Mouse (Mus musculus): ENCODE data around the gene Macrod1.

The Macrod1 gene

DNA sequence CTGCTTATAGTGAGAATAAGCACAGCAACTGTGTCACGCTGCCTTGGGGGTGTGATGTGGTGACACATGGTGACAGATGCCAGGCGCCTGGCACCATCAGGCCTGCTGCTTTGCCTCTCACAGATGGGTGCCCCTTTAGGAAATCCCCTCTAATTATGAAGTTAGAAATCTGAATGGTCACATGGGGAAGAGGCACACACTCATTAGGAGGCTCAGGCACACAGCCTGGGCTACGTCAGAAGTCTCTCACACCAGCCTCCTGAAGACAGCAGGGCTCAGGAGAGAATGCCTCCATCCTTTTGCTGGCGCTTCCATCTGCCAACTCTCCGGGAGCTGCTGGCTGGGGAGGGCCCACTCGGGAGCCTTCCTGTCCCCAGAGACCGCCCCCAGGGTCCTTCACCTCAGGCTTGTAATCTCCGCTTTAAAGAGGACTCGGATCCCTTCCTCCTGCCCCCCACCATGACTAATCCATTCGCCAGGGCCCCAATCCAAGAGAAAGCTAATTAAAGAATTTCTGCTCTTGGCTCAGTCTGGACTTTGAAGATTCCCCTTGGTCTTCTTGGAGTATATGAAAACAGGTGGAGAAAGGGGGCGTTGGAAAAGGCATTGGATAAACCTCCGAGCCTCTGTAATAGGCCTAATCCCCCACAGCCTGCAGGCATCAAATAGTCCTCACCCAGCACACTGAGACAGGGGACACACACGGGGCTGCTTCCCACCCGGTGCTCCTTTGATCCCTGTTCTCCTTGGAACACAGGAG is 26.6 kb downstream of the Macrod1 start:
- no peak for DNase-seq (ENCODE audit: extremely low spot score)

DNA sequence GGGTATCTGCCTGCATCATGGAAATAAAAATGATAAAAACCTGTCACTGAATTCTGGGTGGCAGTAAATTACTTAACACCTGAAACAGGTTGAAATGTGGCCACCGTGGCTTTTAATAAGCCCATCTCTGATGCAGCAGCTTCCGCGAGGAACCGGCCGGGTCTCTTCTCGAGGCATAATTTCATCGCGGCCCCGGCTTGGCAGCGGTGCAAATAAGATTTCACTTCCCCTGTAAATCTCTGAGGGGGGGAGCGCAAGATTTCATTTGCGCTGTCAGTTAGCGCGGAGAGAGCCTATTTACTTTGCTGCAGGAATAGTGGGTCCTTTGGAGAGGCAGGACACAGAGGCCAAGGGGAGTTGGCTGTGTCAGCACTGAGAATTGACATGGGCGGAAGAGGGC is 28.1 kb downstream of the Macrod1 start:
- DNase-seq (ENCODE audit: extremely low spot score): no peak

DNA sequence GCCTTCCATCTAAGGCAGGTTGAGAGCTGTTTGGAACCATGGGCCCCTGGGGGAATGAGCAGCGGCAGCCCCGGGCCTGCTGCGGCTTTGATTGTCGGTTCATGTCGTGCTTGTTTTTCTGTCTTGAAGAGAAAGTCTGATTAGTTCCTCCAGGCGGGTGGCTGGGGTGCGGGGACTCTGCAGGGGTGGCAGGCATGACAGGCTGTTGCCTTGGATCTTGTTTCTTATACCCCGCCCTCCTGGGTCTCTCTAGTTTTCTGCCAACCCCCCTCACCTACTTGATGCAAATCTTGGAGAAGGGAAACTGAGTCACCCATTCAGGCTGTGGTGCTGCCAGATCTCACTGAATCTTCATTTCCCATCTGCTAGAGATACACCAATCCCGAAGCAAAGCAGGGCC is 31.9 kb downstream of the Macrod1 start:
- no peak for DNase-seq (ENCODE audit: extremely low spot score)

DNA sequence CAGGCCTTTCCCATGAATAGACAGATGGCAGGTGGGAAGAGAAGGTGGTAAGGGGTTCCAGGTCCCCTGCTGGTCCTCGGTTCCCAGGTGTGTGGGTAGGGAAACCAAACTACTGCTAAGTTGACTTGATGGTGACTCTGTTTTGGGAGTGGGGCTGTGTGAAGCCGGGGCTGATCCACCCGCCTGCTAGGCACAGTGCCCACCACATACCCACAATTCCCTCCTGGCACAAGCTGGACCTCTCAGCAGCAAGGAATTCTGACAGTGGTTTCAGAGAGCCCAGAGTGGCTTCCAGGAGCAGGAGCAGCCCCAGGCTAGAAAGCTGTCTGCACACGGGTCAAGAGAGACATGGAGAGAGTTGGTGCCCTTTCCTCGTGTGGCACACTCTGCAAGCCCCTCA is 32.4 kb downstream of the Macrod1 start:
- no peak for DNase-seq (ENCODE audit: extremely low spot score)

DNA sequence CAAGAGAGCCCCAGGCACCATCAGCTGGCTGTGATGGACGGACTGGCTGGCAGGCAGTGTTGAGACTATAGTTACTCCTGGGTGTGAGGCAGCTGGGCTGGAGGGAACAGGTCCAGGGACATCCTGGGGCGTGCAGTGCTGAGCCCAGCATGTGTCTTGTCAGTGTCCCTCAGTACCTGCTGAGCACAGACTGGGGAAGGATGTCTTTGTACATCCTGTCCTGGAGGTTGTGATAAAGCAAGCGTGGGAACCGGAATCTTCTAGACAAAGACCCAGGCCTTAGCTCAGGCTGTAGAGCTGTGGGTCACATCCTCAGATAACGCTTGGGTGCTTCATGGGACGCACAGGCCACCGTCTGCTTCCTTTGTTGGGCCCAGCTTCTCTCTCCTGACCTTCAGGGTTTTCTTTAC is 33.2 kb downstream of the Macrod1 start:
- DNase-seq (ENCODE audit: extremely low spot score): no peak

DNA sequence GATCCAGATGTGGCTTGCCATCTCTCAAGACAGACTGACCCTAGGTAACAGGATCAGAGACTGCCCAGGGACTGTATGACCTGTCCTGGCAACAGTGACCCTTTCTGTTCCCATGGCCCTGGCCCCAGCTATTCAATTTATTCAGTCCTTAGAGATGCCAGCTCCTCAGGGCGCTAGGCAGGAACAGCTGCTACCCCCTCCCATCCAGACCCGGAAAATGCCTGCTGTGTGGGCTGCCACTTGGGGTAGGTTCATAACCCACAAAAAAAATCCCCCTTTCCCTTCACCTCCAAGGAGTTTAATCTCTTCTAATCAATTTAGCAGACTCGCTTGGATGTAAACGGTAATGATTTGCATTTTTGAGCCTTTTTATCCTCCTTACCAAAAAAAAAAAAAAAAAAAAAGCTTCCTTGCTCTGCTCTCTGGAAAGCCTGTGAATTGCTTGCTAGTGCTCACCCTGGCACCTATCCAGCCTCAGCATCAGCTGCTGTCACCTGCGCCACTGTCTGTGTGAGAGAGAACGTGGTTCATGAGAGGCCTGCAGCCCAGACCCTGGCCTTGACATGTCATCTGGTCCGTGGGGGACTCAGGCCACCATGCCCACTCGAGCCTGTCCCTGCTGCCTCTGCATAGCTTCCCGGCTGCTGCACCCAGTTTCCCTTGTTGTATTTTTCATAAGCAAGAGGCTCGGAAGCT is 33.9 kb downstream of the Macrod1 start:
- DNase-seq (ENCODE audit: extremely low spot score): no peak

DNA sequence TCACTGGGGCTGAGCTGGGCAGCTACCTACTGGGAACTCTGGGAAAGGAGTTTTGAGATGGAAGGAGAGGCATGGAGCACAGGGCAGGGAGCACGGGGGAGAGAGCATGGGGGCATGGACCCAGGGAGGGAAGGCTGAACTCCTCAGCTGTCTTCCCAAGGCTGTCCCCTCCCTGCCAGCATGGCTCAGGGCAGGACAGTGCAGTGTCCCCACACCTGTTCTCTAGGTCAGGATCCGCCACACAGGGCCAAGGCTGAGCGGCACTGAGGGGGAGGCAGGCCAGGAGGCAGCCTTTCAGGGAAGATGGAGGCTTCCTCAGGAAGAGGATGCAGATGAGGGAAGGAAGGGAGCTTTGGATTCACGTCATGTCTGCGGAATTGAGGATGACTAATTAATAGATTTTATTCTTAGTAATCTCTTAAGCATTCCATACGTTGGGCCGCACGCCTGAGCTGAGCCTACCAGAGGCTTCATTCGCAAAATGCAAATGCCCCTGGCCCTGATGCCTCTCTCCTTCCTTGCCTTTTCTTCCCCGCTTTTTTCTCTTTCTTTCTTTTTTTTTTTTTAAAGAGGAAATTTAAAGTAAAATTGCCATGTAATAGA is 34.9 kb downstream of the Macrod1 start:
- no peak for DNase-seq (ENCODE audit: extremely low spot score)

DNA sequence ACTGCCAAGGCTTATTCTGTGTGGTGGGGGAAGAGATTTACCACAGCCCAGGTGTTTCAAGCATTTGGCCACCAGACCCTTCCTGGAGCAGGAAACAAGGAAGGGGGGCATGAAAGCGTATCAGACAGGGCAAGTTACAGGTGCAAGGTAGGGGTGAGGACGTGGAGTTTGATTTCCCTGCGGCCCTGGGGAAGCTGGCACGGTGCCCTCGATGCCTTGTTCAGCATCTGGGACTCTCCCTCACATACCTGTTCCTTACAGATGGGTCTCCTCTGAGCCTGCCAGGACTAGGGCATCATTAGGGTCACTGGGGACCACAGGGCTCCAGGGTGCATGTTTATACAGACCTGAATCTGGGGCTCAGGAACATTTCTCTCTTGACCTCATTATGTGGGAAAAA is 36.1 kb downstream of the Macrod1 start:
- no peak for DNase-seq (ENCODE audit: extremely low spot score)

DNA sequence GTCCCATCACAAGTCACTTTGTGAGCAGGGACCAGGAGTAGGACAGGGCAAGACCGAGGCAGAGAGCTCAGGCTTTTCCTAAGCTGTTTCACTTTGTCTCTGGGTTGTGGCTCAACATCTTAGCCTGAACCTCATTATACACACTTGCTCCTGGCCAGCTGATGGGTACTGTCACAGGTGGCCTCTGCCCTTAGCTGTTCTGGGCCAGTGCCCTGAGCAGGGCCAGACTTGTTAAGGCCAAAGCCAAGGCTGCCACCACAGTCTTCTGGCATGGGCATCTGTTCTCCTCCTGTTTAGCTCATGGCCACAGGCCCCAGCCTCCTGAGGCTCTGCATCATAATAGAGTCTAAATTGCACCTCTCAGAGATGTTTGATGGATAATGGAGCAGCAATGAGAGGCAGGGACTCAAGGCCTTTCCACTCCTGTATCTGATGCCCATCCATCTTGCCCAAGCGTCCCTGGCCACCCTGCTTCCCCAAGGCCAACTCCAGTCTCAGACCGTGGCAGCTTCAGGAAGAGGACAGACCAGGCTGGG is 43.1 kb downstream of the Macrod1 start:
- DNase-seq (ENCODE audit: extremely low spot score): no peak

DNA sequence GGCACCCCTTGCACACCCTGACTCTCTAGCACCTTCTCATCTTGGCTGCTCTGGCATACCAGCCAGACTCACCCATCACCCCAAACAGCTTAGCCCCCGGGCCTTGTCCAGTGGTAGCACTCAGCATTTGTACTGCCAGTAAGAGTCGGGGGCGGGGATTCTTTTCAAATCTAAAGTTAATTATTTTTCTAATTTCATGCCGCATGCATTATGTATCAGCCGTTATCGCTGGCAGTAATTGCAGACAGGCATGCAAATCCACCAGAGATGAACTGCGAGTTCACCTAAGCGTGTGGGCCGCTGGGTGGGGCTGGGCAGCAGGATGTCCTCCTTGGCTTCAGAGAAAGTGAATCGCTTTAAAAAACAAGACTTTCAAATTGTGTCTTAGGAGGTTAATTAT is 45.4 kb downstream of the Macrod1 start:
- DNase-seq (ENCODE audit: extremely low spot score): no peak

DNA sequence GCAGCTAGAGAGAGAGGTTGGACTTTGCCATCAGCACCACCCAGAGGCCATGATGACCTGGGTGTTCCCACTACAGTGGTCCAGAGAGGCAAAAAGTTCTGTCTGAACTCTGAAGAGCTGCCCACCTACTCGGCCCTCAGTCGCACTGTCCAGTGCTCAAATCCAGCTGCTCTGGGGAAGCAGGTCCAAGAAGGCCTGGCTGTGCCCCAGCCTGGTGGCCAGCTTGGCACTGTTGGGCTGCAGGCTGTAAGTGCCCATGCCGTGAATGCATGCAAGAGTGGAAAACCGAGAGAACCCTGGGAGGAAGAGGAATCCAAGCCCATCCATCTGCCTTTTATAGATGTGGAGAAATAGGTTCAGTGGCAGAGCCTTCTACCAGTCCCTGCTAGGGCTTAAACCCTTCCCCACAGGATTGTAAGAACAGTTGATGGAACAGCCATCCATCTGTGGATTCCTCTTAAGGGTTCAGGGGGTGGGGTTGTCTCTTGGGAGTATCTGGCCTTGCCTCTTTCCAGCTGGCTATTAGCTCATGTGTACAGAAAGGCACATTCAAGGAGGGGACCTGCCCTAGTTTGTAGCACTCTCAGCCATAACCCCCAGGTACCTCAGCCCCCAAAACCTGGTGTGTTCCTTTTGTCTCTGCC is 46.9 kb downstream of the Macrod1 start:
- no peak for DNase-seq (ENCODE audit: extremely low spot score)

DNA sequence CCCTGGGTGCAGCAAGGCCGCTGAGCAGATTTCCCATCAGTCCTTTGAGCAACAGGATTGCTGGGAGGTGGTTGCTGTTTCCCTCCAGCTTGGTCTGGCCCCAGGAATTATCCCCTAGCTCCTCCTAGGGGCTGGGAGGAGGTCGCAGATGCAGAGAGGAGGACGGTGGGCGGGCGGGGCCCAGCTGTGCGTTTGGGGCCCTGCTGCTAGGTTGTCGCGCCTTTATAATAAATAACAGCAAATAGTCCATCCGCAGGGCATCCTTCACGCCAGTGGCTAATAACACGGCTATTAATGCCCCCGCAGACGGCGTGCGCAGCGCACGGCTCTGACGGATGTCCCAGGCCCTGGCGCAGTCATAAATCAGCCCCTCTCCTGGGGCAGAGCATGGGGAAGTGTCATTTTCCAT is 47.4 kb downstream of the Macrod1 start:
- DNase-seq (ENCODE audit: extremely low spot score): peak; percentile 72

DNA sequence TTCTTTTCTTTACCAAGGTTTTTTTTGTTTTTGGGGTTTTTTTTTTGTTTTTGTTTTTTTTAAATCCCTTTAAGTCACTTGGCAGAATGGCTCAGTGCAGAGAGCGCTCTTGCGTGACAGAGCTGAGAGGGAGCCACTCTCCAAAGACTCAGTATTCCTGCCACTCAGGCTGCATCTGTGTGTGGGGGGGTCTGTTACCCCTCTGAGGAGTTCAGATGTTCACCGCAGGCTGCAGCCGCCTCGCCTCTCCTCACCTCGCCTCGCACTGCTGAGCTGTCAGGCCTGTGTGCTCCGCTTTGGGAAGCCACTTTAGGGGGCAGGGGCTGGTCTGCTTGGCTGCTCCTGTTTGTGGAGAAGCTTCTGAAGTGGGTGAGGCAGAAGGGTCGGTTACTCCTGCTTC is 48.9 kb downstream of the Macrod1 start, which contains the start of gene Flrt1:
Flrt1 (minus strand) TSS at position 186 of the 400 bp plus-strand sequence.
- no peak for DNase-seq (ENCODE audit: extremely low spot score)

DNA sequence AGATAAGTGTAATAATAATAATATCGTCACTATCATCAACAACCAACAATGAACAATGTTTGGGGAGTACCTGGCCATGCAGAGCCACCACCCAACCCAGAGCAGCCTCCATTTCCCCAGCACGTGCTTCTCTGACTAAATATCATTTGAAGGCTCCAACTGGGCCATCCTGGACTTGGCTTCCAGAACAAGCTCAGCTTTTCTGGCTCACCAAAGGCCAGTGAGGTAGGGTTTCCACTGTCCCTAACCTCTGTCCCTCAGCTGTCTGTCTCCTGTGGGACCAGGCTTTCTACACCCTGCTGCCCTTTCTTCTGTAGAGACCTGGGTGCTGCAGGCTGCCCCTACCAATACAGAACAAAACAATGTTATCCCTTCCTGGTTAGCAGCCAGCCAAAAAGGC is 50.0 kb downstream of the Macrod1 start:
- no peak for DNase-seq (ENCODE audit: extremely low spot score)

DNA sequence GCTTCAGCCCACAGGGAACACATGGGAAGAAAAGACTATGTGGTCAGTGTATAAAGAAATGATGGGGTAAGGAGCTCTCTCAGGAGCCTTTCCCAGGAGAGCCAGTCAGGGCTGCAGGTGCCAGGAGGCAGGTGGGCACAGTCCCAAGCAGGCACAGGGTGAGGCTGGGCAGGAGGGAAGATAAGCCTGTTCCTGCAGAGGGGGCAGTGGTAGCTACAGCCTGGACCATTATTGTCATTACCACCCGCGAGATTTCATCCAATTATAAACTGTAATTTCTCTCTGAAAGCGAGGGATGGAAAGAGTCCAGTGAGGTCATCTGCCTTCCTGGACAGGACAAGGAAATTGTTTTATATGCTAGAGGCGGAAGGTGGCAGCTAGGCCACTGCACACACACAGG is 50.6 kb downstream of the Macrod1 start:
- DNase-seq (ENCODE audit: extremely low spot score): no peak

DNA sequence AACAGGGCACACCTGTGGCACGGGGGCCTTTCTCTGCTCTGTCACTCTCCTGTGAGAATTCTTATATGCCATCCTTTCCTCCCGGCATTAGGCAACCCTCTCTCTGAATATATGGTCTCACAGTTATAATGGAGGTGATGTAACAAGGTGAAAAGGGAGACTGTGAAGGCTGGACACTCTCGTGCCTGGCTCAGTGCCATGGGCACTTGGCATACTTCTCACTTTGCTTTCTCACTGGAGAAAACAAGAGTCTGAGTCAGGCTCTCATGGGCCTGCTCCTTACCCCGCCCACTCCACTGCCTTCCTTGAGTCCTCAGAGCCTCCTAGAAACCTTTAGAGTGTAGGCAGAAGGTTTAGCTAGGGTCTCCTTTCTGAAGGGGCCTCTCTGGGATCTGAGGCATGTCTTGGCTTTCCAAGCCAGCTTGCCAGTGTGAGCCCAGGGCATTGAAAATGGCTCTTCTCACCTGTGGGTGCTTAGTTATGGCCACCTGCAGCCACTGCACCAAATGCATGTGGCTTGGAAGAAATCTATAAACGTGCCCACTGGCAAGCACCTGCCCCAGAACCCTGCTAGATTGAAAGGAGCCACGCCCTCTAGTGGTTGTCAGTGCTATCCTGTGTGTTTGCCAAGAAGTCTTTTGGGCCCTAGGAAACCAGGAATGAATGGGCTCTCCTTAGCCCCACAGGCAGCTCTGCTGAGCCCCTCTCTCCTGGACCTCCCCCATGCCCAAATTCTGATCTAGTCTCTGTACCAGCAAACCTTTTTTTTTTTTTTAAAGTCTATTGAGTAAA is 51.7 kb downstream of the Macrod1 start:
- no peak for DNase-seq (ENCODE audit: extremely low spot score)

DNA sequence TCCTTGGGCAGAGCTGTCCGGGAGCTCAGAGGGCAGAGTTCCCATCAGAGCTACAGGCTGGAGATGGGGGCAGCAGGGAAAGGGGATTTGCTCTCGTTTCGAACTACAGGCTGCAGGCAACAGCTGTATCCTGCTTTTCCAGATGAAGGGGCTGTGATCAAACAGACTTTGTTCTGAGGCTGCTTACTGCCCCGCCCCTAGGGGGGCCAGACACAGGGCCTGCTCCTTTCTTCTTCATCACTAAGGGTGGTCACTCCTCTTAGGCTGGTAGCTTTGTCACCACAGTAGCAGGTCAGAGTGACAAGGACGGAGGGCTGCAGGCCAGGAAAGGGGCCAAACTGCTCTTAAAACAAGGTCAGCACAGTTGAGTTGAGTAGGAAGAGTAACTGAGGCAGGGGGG is 53.5 kb downstream of the Macrod1 start:
- peak; percentile 51 for DNase-seq (ENCODE audit: extremely low spot score)

DNA sequence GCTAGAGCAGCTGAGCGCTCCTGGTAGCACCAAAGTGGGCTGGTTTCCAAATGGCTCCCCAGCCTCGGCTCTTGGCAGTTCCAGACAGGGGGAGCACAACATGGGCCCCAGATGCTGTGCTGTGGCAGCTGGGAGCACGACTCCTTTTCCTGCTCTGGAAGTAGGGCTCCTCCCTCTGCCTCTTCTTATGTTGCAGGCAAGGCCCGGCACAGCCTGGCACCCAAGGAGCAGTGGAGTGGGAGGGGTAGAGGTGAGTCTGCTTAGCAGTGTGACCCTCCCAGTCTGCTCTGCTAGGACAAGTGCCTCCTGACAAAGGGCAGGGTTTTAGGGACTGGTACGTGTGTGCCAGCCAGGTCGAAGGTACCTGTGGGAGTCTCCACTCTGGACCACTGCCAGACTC is 54.3 kb downstream of the Macrod1 start:
- DNase-seq (ENCODE audit: extremely low spot score): no peak

DNA sequence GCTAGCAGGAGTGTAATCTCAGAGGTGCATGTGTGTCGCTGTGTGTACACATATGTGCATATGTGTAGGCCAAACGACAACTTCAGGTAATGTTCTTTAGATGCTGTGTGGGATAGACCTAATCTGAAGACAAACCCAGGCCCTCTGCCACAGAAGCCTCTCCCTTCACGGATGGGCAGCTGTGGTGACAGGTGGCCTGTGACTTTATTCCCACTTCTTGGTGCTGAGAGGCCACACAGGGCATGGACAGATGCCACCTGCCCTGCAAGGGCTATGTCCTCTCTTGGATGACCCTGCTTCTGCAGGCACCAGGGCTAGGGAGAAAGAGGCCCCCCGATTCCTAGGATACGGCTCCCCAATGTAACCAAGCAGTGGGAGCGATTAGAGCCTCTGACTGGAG is 54.7 kb downstream of the Macrod1 start:
- DNase-seq (ENCODE audit: extremely low spot score): no peak

DNA sequence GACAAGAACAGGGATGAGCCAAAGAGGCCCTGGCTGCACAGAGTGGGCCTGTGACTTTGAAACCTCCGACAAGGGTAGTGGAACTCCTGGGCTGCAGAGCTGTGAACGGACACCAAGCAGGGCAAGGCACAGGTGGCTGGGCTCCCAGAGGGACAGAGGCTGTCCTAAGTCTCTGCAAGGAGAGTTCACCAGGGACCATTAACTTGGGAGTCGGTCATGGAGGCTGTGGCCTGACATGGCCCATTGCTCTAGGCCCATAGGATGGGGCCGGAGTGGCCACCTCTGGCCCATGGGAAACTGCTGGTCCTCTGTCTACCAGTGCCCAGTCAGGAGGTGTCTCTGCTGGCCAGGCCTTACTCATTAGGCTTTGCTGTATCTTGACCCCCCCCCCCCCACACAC is 55.1 kb downstream of the Macrod1 start:
- no peak for DNase-seq (ENCODE audit: extremely low spot score)

DNA sequence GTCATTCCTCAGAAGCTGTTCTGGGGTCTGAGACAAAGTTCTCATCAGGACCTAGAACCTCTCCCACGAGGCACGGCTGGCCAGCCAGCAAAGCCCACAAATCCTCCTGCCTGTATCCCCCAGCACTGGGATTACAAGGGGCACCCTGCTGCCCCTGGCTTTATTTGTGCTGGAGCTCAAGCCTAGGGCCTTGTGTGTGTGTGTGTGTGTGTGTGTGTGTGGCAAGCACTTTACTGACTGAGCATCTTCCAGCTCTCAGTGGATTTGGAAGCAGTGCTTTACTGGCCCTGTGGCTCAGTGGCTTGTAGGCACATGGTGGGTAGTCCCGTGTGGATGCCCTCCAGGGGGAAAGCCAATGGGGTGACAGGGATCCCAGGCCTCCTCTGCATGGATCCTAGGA is 56.0 kb downstream of the Macrod1 start:
- no peak for DNase-seq (ENCODE audit: extremely low spot score)

DNA sequence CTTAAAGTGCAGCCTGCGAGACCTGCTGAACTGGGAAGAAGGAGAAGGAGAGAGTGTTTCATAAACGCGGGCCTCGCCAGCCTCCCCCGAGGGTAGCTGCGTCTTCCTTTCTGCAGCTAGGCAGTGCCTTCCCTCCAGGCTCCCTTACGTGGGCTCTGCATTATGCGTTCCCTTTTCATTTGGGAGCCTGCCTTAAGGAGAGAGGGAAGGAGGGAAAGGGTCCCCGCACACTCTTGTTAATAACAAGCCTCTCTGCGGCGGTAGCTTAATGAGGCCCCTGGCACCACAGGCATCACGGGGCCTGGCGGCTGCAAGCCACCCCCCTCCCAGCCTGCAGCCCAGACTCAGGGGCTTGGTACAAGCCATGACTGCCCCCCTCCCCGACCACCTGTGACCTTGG is 57.0 kb downstream of the Macrod1 start:
- no peak for DNase-seq (ENCODE audit: extremely low spot score)

Data from embryo, embryonic 9.5 days (tissue).